Mouse (Mus musculus): Measurements from ENCODE around the gene Hlf.

DNA sequence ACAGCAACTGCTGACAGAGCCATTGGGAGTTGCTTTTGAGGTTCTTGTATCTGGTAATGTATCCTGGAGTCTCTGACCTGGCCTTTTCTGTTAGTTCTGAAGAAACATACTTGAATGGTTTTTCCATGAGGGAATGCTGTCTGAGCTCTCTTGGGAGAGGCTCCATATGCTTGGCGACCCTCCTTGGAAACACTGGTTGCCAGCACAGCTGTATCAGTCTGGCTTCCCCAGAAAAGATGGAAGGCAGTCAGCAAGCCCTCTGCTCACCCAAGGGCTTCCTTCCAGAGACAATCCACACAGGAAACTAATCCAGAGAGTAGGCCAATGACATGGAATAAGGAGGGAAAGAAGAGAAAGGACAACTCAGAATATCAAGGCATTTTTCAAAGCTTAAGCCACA is 63.9 kb downstream of the Hlf start:
- TF ChIP-seq POLR2A (IDR thresholded peaks at IDR 0.05; ENCODE audit: borderline replicate concordance, control insufficient read depth, low read depth, low read length) (no peak), CTCF (IDR thresholded peaks at IDR 0.05; ENCODE audit: control insufficient read depth, insufficient read depth, low read length) (no peak)
